Mouse (Mus musculus) ES-E14 (cell line): Measurements from ENCODE around the gene Gm281.
A peak's percentile ranks its signal among the peaks of the same experiment; 100 is the strongest.

Experiments used
- CHD2 ChIP-seq: IDR thresholded peaks from 2 replicates; pipeline ENCODE4 v1.6.1; 2014; ENCODE audit warnings: mild to moderate bottlenecking, low read depth, low read length, inconsistent platforms
- HCFC1 ChIP-seq: IDR thresholded peaks from 2 replicates; pipeline ENCODE4 v1.6.1; 2012; ENCODE audit warnings: low read length, inconsistent platforms, borderline replicate concordance; ENCODE audit not compliant: insufficient read depth
- MAFK ChIP-seq: IDR thresholded peaks from 2 replicates; pipeline ENCODE4 v1.6.1; 2014; ENCODE audit warnings: mild to moderate bottlenecking, low read depth, low read length, inconsistent platforms; ENCODE audit not compliant: insufficient read depth
- ZC3H11A ChIP-seq: IDR thresholded peaks from 2 replicates; pipeline ENCODE4 v1.6.1; 2012; ENCODE audit warnings: low read depth, mild to moderate bottlenecking, inconsistent platforms, low read length, borderline replicate concordance
- ZNF384 ChIP-seq: IDR thresholded peaks from 2 replicates; pipeline ENCODE4 v1.6.1; 2012; ENCODE audit warnings: low read depth, low read length, inconsistent platforms

DNA sequence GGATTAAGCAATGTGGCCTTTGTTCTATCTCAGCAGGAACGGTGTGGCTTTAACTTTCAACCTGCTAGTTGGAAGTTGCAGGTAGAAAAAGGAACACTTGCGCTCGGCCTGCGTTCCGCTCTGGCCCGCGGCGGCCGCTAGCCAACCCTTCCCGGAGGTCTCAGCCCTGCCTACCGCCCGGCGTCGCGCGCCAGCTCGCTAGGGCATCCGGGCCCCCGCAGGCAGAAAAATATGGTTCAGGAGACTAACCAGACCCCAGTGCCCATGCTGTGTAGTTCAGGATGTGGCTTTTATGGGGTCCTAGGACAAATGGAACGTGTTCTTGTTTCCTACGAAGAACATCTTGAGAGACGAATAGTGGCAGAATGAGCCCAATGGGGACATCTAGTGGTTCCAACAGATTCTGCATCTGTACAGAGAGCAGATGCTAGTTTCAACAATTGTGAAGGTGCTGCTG, 12.6 kb downstream of the Gm281 start:
- peak; percentile 45; the same call in 1 of the 2 replicates for TF ChIP-seq ZNF384
- no peak for TF ChIP-seq MAFK
- TF ChIP-seq ZC3H11A: peak; percentile 71; the same call in 1 of the 2 replicates
- no peak for TF ChIP-seq HCFC1
- no peak for TF ChIP-seq CHD2
